Mouse (Mus musculus) lung, adult 2 months (tissue): ENCODE data around the gene Qsox2.

Experiments
- CTCF ChIP-seq: fragments of 200-500 bp; IDR thresholded peaks from 2 replicates; pipeline ENCODE4 v1.5.1; 2011; ENCODE audit warnings: mild to moderate bottlenecking, low read length, control low read depth; ENCODE audit not compliant: insufficient read depth
- POLR2A ChIP-seq: fragments of 200-500 bp; IDR thresholded peaks from 2 replicates; pipeline ENCODE4 v1.6.1; 2011; ENCODE audit warnings: low read depth, mild to moderate bottlenecking, control low read depth, low read length, borderline replicate concordance; ENCODE audit errors: extremely low read depth

DNA sequence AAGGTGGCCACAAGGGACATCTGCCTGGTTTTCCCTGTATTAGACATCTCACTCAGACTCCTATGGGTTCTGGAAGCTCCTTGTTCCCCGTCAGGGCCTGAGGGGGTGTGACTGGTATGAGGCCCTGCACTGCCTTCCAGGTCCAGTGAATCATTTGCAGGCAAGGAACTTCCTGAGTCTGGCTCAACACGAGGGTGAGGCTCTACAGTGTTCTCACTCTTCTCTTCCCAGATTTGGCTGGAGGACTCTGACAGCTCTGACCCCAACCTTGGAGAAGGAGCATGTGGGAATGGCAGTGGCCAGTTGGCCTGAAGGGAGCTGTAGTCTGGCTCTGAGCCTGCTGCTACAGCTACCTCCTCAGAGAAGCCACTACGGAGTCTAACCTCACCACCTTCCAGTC lies 10.2 kb upstream of the Qsox2 start:
- TF ChIP-seq CTCF, result no peak
- TF ChIP-seq POLR2A, result no peak
